8 mouse cellular contexts compared by ENCODE assay signal in genomic region chr12:81862351-81862802, GRCm38 (mm10). TPM values are rescaled to one million over a fixed set of nuclear protein-coding genes. Genes with fewer than 3 reads are reported as not detected.
DNase-seq lines count a peak whose midpoint lies in the region; ATAC-seq and TF ChIP-seq lines count a peak whose summit lies in the region.

No protein-coding gene starts in this region.

- H3K27me3 ChIP-seq in kidney, embryonic 15.5 days = no peaks in the 10 kb centered on the region
- H3K27me3 ChIP-seq in forebrain, embryonic 11.5 days (ENCODE audit: control insufficient read depth, insufficient read depth, low read length) = no peaks in the 10 kb centered on the region
- no peaks in the 10 kb centered on the region for H3K27me3 ChIP-seq in lung, embryonic 14.5 days (ENCODE audit: insufficient read depth, low read length)
- H3K27me3 ChIP-seq in neural tube, embryonic 13.5 days = no peaks in the 10 kb centered on the region

- H3K9me3 ChIP-seq in kidney, embryonic 15.5 days (replicated peaks) = no peaks in the 10 kb centered on the region
- H3K9me3 ChIP-seq in forebrain, embryonic 11.5 days (ENCODE audit: control insufficient read depth, low read length) = no peaks in the 10 kb centered on the region
- H3K9me3 ChIP-seq in lung, embryonic 14.5 days (ENCODE audit: low read depth, low read length) = no peaks in the 10 kb centered on the region
- H3K9me3 ChIP-seq in neural tube, embryonic 13.5 days = no peaks in the 10 kb centered on the region

- peak overlapping the region; percentile 73 for H3K4me2 ChIP-seq in kidney, embryonic 15.5 days
- peak overlapping the region; percentile 68 for H3K4me2 ChIP-seq in forebrain, embryonic 11.5 days (ENCODE audit: low read depth, low read length, severe bottlenecking)
- peak overlapping the region; percentile 78 for H3K4me2 ChIP-seq in lung, embryonic 14.5 days
- H3K4me2 ChIP-seq in neural tube, embryonic 13.5 days = peak overlapping the region; percentile 78

- no peak overlapping the region for H3K4me3 ChIP-seq in kidney, embryonic 15.5 days (replicated peaks)
- H3K4me3 ChIP-seq in forebrain, embryonic 11.5 days (ENCODE audit: low read depth, low read length) = peak overlapping the region; percentile 96; the same call in 1 of the 2 replicates
- H3K4me3 ChIP-seq in lung, embryonic 14.5 days (ENCODE audit: low read depth, low read length) = peak overlapping the region; percentile 99; the same call in 1 of the 2 replicates
- H3K4me3 ChIP-seq in neural tube, embryonic 13.5 days = peak overlapping the region; percentile 96

- DNase-seq in kidney, adult 8-10 months = no peak
- DNase-seq in forebrain, embryonic 11.5 days (ENCODE audit: low spot score) = no peak
- DNase-seq in heart, postnatal 4 days = peak; percentile 71
- DNase-seq in lung, embryonic 14.5 days = peak; percentile 27
- no peak for DNase-seq in layer of hippocampus, postnatal 10 days (ENCODE audit: low spot score in 2 of 2)
- no peak for DNase-seq in ovary, postnatal 10 days (ENCODE audit: low spot score)

- peaks cover 38% of the 10 kb centered on the region for H3K4me1 ChIP-seq in kidney, embryonic 15.5 days
- peaks cover 10% of the 10 kb centered on the region for H3K4me1 ChIP-seq in forebrain, embryonic 11.5 days (replicated peaks; ENCODE audit: control insufficient read depth, insufficient read depth, low read length)
- H3K4me1 ChIP-seq in lung, embryonic 14.5 days (ENCODE audit: insufficient read depth) = peaks cover 22% of the 10 kb centered on the region
- H3K4me1 ChIP-seq in neural tube, embryonic 13.5 days (replicated peaks) = peaks cover 31% of the 10 kb centered on the region

- 0 out of 2 replicates have a peak overlapping the region, but pooled peaks have one; percentile 91 for H3K9ac ChIP-seq in kidney, embryonic 15.5 days
- H3K9ac ChIP-seq in forebrain, embryonic 11.5 days (ENCODE audit: low read length) = peak overlapping the region; percentile 6; the same call in 1 of the 2 replicates
- H3K9ac ChIP-seq in lung, embryonic 14.5 days = no peak overlapping the region; the same call in 1 of the 2 replicates
- H3K9ac ChIP-seq in neural tube, embryonic 13.5 days = peak overlapping the region; percentile 97

- 38% methylated on average over 8 of the region's 8 CpGs for WGBS in kidney, embryonic 15.5 days
- WGBS in forebrain, embryonic 11.5 days = 38% methylated on average over 8 of the region's 8 CpGs
- WGBS in lung, embryonic 14.5 days = 27% methylated on average over 8 of the region's 8 CpGs
- WGBS in neural tube, embryonic 13.5 days = 52% methylated on average over 8 of the region's 8 CpGs

- ATAC-seq in kidney, embryonic 15.5 days (replicated peaks; ENCODE audit: low FRiP score) = no peak
- no peak for ATAC-seq in forebrain, embryonic 11.5 days (replicated peaks; ENCODE audit: low FRiP score)
- no peak for ATAC-seq in lung, embryonic 14.5 days (ENCODE audit: insufficient read depth)
- no peak for ATAC-seq in neural tube, embryonic 13.5 days (ENCODE audit: low read depth)

- no peaks in the 10 kb centered on the region for H3K36me3 ChIP-seq in kidney, embryonic 15.5 days
- no peaks in the 10 kb centered on the region for H3K36me3 ChIP-seq in forebrain, embryonic 11.5 days (ENCODE audit: control insufficient read depth, insufficient read depth, low read length)
- no peaks in the 10 kb centered on the region for H3K36me3 ChIP-seq in lung, embryonic 14.5 days (ENCODE audit: insufficient read depth)
- H3K36me3 ChIP-seq in neural tube, embryonic 13.5 days = no peaks in the 10 kb centered on the region

- TF ChIP-seq CTCF in lung, embryonic 14.5 days (IDR thresholded peaks at IDR 0.05; ENCODE audit: low read depth) = no peak

- H3K27ac ChIP-seq in kidney, embryonic 15.5 days = no peak overlapping the region
- H3K27ac ChIP-seq in forebrain, embryonic 11.5 days (ENCODE audit: low read depth, low read length) = no peak overlapping the region
- H3K27ac ChIP-seq in lung, embryonic 14.5 days (ENCODE audit: low read depth) = peak overlapping the region; percentile 50; the same call in 1 of the 2 replicates
- H3K27ac ChIP-seq in neural tube, embryonic 13.5 days (replicated peaks) = no peak overlapping the region

RNA-seq across cellular contexts. Expression of gene Pcnx, which starts 2.6 kb away (rescaled TPM):
- 8.8 and 10.2 TPM in 2 replicates for polyA plus RNA-seq in kidney, embryonic 15.5 days (2015; fragmentation: Nextera tagmentation; extraction: Ambion mirVana)
- 14.6 and 14.8 TPM in 2 replicates for polyA plus RNA-seq in forebrain, embryonic 11.5 days (2014; fragmentation: Nextera tagmentation; extraction: Ambion mirVana)
- 10 to 100 TPM; 71.6 to 86.7 TPM for total RNA-seq in heart, postnatal 4 days (2021)
- 17.4 and 20.7 TPM in 2 replicates for polyA plus RNA-seq in lung, embryonic 14.5 days (2014; fragmentation: Nextera tagmentation; extraction: Ambion mirVana)
- 7.2 and 12.4 TPM in 2 replicates for polyA plus RNA-seq in neural tube, embryonic 13.5 days (2015; fragmentation: Nextera tagmentation; extraction: Ambion mirVana)
- total RNA-seq in layer of hippocampus, postnatal 10 days (2021) = 100 to 1,000 TPM; 108 to 132 TPM

Comparison
In these comparisons a context has a peak if more than half of its experiments do, and no peak if none do; other contexts are left out.
1. DNase-seq: peak in heart, postnatal 4 days (single experiment) and lung, embryonic 14.5 days (single experiment); none in kidney, adult 8-10 months (0 of 2), forebrain, embryonic 11.5 days (single experiment), layer of hippocampus, postnatal 10 days (0 of 2) and ovary, postnatal 10 days (single experiment).
2. Peak in every context shown above with its lines, with median percentiles within 50 percentile points of each other: H3K4me2 ChIP-seq.